Mouse (Mus musculus) colon, adult 2 months (tissue): ENCODE measurements around the gene App. TPM values are rescaled to one million over a fixed set of nuclear protein-coding genes. Genes with fewer than 3 reads are reported as not detected.

Experiments
- polyA plus RNA-seq: library from polyadenylated mRNA; depleted of rRNA; stranded (reverse); fragments of >200 nt; gene quantifications from 2 replicates; pipeline ENCODE4 v1.2.3, GENCODE M21; 2012; rRNA removed

App gene
- 325 and 343 TPM in 2 replicates for polyA plus RNA-seq

DNA sequence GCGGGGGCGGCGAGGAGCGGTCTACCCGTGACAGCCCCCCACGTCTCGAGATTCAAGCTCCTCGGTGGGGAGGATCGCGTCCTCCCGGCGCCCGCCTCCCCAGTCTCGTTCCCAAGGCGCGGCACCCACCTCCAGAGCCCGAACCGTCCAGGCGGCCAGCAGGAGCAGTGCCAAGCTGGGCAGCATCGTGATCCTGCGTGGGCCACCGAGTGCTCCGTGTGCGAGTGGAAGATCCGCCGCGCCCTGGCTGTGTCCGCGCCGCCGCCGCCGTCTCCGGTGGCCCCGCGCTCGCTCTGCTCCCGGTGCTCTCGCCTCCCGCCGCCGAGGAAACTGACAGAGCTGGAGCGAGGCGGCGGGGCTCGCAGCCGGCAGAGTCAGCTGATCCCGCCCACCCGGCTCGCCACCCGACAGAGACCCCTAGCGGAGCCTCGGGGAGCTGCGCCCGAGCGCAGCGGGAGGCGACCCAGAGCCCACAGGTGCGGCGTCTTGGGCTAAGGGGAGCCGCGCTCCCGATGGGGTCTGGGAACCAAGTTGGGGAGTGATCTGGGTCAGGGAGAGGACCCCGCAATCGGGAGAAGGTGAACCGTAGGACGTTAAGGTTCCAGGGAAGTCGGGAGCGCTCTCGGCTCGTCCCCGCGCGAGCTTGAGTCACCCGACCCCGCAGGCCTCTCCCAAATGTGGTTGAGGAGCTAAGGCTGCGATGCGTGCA, at the start of gene App:
Gene App, minus strand, starts transcription at position 394 of the 709 bp plus-strand sequence.

